Comparison of ENCODE assay signal across 10 mouse cellular contexts in genomic region chr11:75212876-75213275, GRCm38 (mm10). TPM values are rescaled to one million over a fixed set of nuclear protein-coding genes. Genes with fewer than 3 reads are reported as not detected.
DNase-seq lines count a peak whose midpoint lies in the region; ATAC-seq and TF ChIP-seq lines count a peak whose summit lies in the region.
"Had no signal": no experiment of that assay in that cellular context is flagged by ENCODE, and none has a peak within 500 bp of the region (broad histone marks: within the 10 kb centered on the region; RNA-seq: fewer than 3 reads in every experiment).

No protein-coding gene starts in this region.

- no peak overlapping the region for H3K4me2 ChIP-seq in liver, postnatal 0 days (ENCODE audit: low read depth, low read length)
- no peak overlapping the region for H3K4me2 ChIP-seq in forebrain, postnatal 0 days (ENCODE audit: low read depth)

- intact Hi-C loops in heart, postnatal 10 days (cut with DNase I), result no loop called here

- TF ChIP-seq CTCF in liver, postnatal 0 days (IDR thresholded peaks at IDR 0.05; ENCODE audit: low read depth), result no peak
- no peak for TF ChIP-seq CTCF in forebrain, postnatal 0 days (IDR thresholded peaks at IDR 0.05; ENCODE audit: low read depth)

- no peak for ATAC-seq in liver, postnatal 0 days
- ATAC-seq in forebrain, postnatal 0 days, result no peak

- DNase-seq in heart, adult 18-20 months, result peak; percentile 32 to 39
- DNase-seq in heart, adult 9 months (ENCODE audit: low spot score in 2 of 2), result no peak
- DNase-seq in brain, adult 2 months (ENCODE audit: low read depth, low spot score), result peak; percentile 74
- DNase-seq in heart, postnatal 10 days, result peak; percentile 38 to 39
- no peak for DNase-seq in liver, postnatal 0 days
- no peak for DNase-seq in frontal cortex, postnatal 25 days (ENCODE audit: low spot score in 2 of 2)
- no peak for DNase-seq in forebrain, postnatal 0 days
- no peak for DNase-seq in right cerebral cortex, postnatal 4 days
- DNase-seq: lung, postnatal 4 days had no signal

- peak overlapping the region; percentile 93; the same call in 1 of the 2 replicates for H3K27ac ChIP-seq in liver, postnatal 0 days (ENCODE audit: low read depth)
- H3K27ac ChIP-seq in forebrain, postnatal 0 days (ENCODE audit: low read depth, low read length), result no peak overlapping the region

- no peaks in the 10 kb centered on the region for H3K27me3 ChIP-seq in liver, postnatal 0 days (ENCODE audit: insufficient read depth, low read length)
- no peaks in the 10 kb centered on the region for H3K27me3 ChIP-seq in forebrain, postnatal 0 days (ENCODE audit: insufficient read depth, low read length)

- no peak overlapping the region for H3K4me3 ChIP-seq in liver, postnatal 0 days (ENCODE audit: low read depth, low read length)
- H3K4me3 ChIP-seq in forebrain, postnatal 0 days (ENCODE audit: low read depth, low read length), result no peak overlapping the region
- H3K4me3 ChIP-seq: erythroblast, embryonic 14.5 days had no signal

- WGBS in liver, postnatal 0 days (ENCODE audit: insufficient replicate concordance), result 68% methylated on average over 3 of the region's 3 CpGs
- 42% methylated on average over 3 of the region's 3 CpGs for WGBS in forebrain, postnatal 0 days

- no peaks in the 10 kb centered on the region for H3K9me3 ChIP-seq in liver, postnatal 0 days (ENCODE audit: low read length)
- H3K9me3 ChIP-seq in forebrain, postnatal 0 days (ENCODE audit: low read length), result no peaks in the 10 kb centered on the region

- H3K4me1 ChIP-seq in liver, postnatal 0 days (ENCODE audit: insufficient read depth), result peaks cover 38% of the 10 kb centered on the region
- H3K4me1 ChIP-seq in forebrain, postnatal 0 days (ENCODE audit: insufficient read depth), result peaks cover 18% of the 10 kb centered on the region

- H3K9ac ChIP-seq in liver, postnatal 0 days (replicated peaks), result no peak overlapping the region
- H3K9ac ChIP-seq in forebrain, postnatal 0 days, result no peak overlapping the region

- no peaks in the 10 kb centered on the region for H3K36me3 ChIP-seq in liver, postnatal 0 days (replicated peaks; ENCODE audit: insufficient read depth, low read length)
- no peaks in the 10 kb centered on the region for H3K36me3 ChIP-seq in forebrain, postnatal 0 days (ENCODE audit: insufficient read depth)

- no peak for TF ChIP-seq EP300 in liver, postnatal 0 days (IDR thresholded peaks at IDR 0.05; ENCODE audit: low read depth)

RNA-seq across cellular contexts. Expression of gene Rtn4rl1, which starts 19.3 kb away (rescaled TPM):
- 1 to 10 TPM; 5.7 TPM for total RNA-seq in heart, adult 18-20 months (2021)
- 10 to 100 TPM; 13.9 to 21.4 TPM for total RNA-seq in heart, postnatal 10 days (2021)
- 1.5 and 2.0 TPM in 2 replicates for polyA plus RNA-seq in liver, postnatal 0 days (2015; fragmentation: Nextera tagmentation; extraction: Ambion mirVana)
- 10.6 and 11.0 TPM in 2 replicates for total RNA-seq in forebrain, postnatal 0 days (2014; rRNA removed)
- 11.9 and 15.6 TPM in 2 replicates for polyA plus RNA-seq in forebrain, postnatal 0 days (2015; fragmentation: Nextera tagmentation; extraction: Ambion mirVana)
- polyA plus RNA-seq: erythroblast, embryonic 14.5 days had no signal

RNA-seq across cellular contexts. Expression of gene Dph1, which starts 21.8 kb away (rescaled TPM):
- total RNA-seq in heart, adult 18-20 months (2021), result 1 to 10 TPM; 8.7 to 9.8 TPM
- 10 to 100 TPM; 13.9 to 15.6 TPM for total RNA-seq in heart, postnatal 10 days (2021)
- polyA plus RNA-seq in liver, postnatal 0 days (2015; fragmentation: Nextera tagmentation; extraction: Ambion mirVana), result 10.9 and 13.0 TPM in 2 replicates
- total RNA-seq in forebrain, postnatal 0 days (2014; rRNA removed), result 19.5 and 21.0 TPM in 2 replicates
- polyA plus RNA-seq in forebrain, postnatal 0 days (2015; fragmentation: Nextera tagmentation; extraction: Ambion mirVana), result 12.7 and 13.8 TPM in 2 replicates

RNA-seq across cellular contexts. Expression of gene Ovca2, which starts 34.2 kb away (rescaled TPM):
- total RNA-seq in heart, adult 18-20 months (2021), result 1 to 10 TPM; 5.5 to 7.0 TPM
- 1 to 10 TPM; 7.8 to 9.5 TPM for total RNA-seq in heart, postnatal 10 days (2021)
- 12.4 and 13.6 TPM in 2 replicates for polyA plus RNA-seq in liver, postnatal 0 days (2015; fragmentation: Nextera tagmentation; extraction: Ambion mirVana)
- 15.5 and 19.6 TPM in 2 replicates for total RNA-seq in forebrain, postnatal 0 days (2014; rRNA removed)
- polyA plus RNA-seq in forebrain, postnatal 0 days (2015; fragmentation: Nextera tagmentation; extraction: Ambion mirVana), result 11.5 and 16.3 TPM in 2 replicates

RNA-seq across cellular contexts. Expression of gene Hic1, which starts 43.6 kb away (rescaled TPM):
- total RNA-seq in heart, adult 18-20 months (2021), result 10 to 100 TPM in 1 of 2 experiments, 1 to 10 TPM in 1; 6.6 to 11.5 TPM
- 10 to 100 TPM; 36.3 to 48.5 TPM for total RNA-seq in heart, postnatal 10 days (2021)
- polyA plus RNA-seq in liver, postnatal 0 days (2015; fragmentation: Nextera tagmentation; extraction: Ambion mirVana), result 1.1 and 1.5 TPM in 2 replicates
- total RNA-seq in forebrain, postnatal 0 days (2014; rRNA removed), result 4.2 and 4.5 TPM in 2 replicates
- polyA plus RNA-seq in forebrain, postnatal 0 days (2015; fragmentation: Nextera tagmentation; extraction: Ambion mirVana), result 1.7 TPM in 2 replicates

Comparison
In these comparisons a context has a peak if more than half of its experiments do, and no peak if none do; other contexts are left out.
1. DNase-seq: peak in heart, adult 18-20 months (2 of 2), brain, adult 2 months (single experiment) and heart, postnatal 10 days (2 of 2); none in heart, adult 9 months (0 of 2), liver, postnatal 0 days (single experiment), frontal cortex, postnatal 25 days (0 of 2), forebrain, postnatal 0 days (single experiment) and right cerebral cortex, postnatal 4 days (single experiment).